Comparison of ENCODE assay signal across 30 mouse cellular contexts in the genomic region with DNA sequence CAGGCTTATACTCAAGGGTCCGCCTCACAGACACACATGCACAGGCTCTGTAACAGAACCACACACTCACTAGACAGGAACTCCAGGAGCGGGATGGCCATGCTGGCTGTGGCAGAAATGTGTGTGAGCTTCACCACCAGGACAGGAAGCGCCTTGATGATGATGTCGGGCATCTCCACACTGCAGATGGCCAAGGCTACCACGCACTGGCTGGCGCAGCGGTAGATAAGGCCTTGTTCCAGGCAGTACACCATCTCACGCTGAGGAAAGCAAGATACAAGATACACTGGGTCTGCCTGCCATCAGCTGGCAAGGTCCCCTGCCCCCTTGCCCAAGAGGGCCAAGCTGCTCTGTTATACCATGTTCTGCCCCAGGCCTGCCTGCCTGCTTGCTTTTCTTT. TPM values are rescaled to one million over a fixed set of nuclear protein-coding genes. Genes with fewer than 3 reads are reported as not detected.
DNase-seq lines count a peak whose midpoint lies in the region; ATAC-seq and TF ChIP-seq lines count a peak whose summit lies in the region.
"Had no signal": no experiment of that assay in that cellular context is flagged by ENCODE, and none has a peak within 500 bp of the region (broad histone marks: within the 10 kb centered on the region; RNA-seq: fewer than 3 reads in every experiment).

No protein-coding gene starts in this region.

- H3K36me3 ChIP-seq in lung, embryonic 14.5 days (ENCODE audit: insufficient read depth) = peaks cover 56% of the 10 kb centered on the region
- H3K36me3 ChIP-seq in liver, embryonic 13.5 days = peaks cover 61% of the 10 kb centered on the region
- peaks cover 78% of the 10 kb centered on the region for H3K36me3 ChIP-seq in megakaryocyte, embryonic 14.5 days (replicated peaks; ENCODE audit: low read length)

- no peak for TF ChIP-seq POLR2A in lung, adult 2 months (IDR thresholded peaks at IDR 0.05; ENCODE audit: borderline replicate concordance, extremely low read depth, low read depth, low read length)

- DNase-seq in lung, embryonic 14.5 days = no peak
- no peak for DNase-seq in lung, adult 2 months
- no peak for DNase-seq in liver, embryonic 13.5 days
- no peak for DNase-seq in thymus, postnatal 14 days
- no peak for DNase-seq in kidney, adult 18-20 months
- DNase-seq in thymus, postnatal 25 days = no peak
- DNase-seq: cerebellum, adult 18-20 months; embryo, embryonic 11 days; gastrocnemius, adult 2 months; kidney, adult 9 months; kidney, postnatal 36 days; lung, postnatal 4 days; retina, postnatal 1 day; right cerebral cortex, postnatal 25 days had no signal

- no peaks in the 10 kb centered on the region for H3K9me3 ChIP-seq in lung, embryonic 14.5 days (ENCODE audit: low read depth, low read length)
- H3K9me3 ChIP-seq in liver, embryonic 13.5 days (replicated peaks) = no peaks in the 10 kb centered on the region
- H3K9me3 ChIP-seq in megakaryocyte, embryonic 14.5 days = no peaks in the 10 kb centered on the region
- H3K9me3 ChIP-seq: embryonic facial prominence, embryonic 13.5 days; heart, embryonic 10.5 days; intestine, embryonic 15.5 days; limb, embryonic 13.5 days; midbrain, embryonic 12.5 days; neural tube, embryonic 12.5 days had no signal

- H3K27ac ChIP-seq in lung, embryonic 14.5 days (ENCODE audit: low read depth) = no peak overlapping the region
- H3K27ac ChIP-seq in liver, embryonic 13.5 days = peak overlapping the region; percentile 90
- H3K27ac ChIP-seq: embryonic facial prominence, embryonic 13.5 days; gastrocnemius, adult 2 months; heart, embryonic 10.5 days; intestine, embryonic 15.5 days; limb, embryonic 13.5 days; midbrain, embryonic 12.5 days; neural tube, embryonic 12.5 days had no signal

- no peak overlapping the region for H3K9ac ChIP-seq in lung, embryonic 14.5 days
- H3K9ac ChIP-seq in liver, embryonic 13.5 days = peak overlapping the region; percentile 57
- H3K9ac ChIP-seq: embryonic facial prominence, embryonic 13.5 days; intestine, embryonic 15.5 days; limb, embryonic 13.5 days; midbrain, embryonic 12.5 days; neural tube, embryonic 12.5 days had no signal

- 0 out of 2 replicates have a peak, but pooled peaks have one; percentile 28 for ATAC-seq in lung, embryonic 14.5 days (ENCODE audit: insufficient read depth)
- peak; percentile 59 for ATAC-seq in common myeloid progenitor, adult 5-6 weeks (replicated peaks; ENCODE audit: low read depth, poor library complexity, severe bottlenecking)
- peak; percentile 87 for ATAC-seq in liver, embryonic 13.5 days (ENCODE audit: low read depth)
- ATAC-seq: forebrain, embryonic 14.5 days; hindbrain, embryonic 16.5 days; intestine, embryonic 15.5 days had no signal

- H3K4me1 ChIP-seq in lung, embryonic 14.5 days (ENCODE audit: insufficient read depth) = no peaks in the 10 kb centered on the region
- H3K4me1 ChIP-seq in lung, adult 2 months (ENCODE audit: control insufficient read depth, insufficient read depth, low read length) = no peaks in the 10 kb centered on the region
- peaks cover 71% of the 10 kb centered on the region for H3K4me1 ChIP-seq in liver, embryonic 13.5 days (replicated peaks)
- H3K4me1 ChIP-seq in megakaryocyte, embryonic 14.5 days = peaks cover 65% of the 10 kb centered on the region
- H3K4me1 ChIP-seq: embryonic facial prominence, embryonic 13.5 days; intestine, embryonic 15.5 days; limb, embryonic 13.5 days; midbrain, embryonic 12.5 days; neural tube, embryonic 12.5 days had no signal

- H3K4me2 ChIP-seq in lung, embryonic 14.5 days = no peak overlapping the region
- H3K4me2 ChIP-seq in liver, embryonic 13.5 days = peak overlapping the region; percentile 44
- H3K4me2 ChIP-seq: embryonic facial prominence, embryonic 13.5 days; intestine, embryonic 15.5 days; limb, embryonic 13.5 days; midbrain, embryonic 12.5 days; neural tube, embryonic 12.5 days had no signal

- 89% methylated on average over 8 of the region's 8 CpGs for WGBS in lung, embryonic 14.5 days
- 89% methylated on average over 8 of the region's 8 CpGs for WGBS in lung, adult 2 months
- WGBS in liver, embryonic 13.5 days (ENCODE audit: insufficient replicate concordance) = 22% methylated on average over 8 of the region's 8 CpGs

- no peak overlapping the region for H3K4me3 ChIP-seq in lung, embryonic 14.5 days (ENCODE audit: low read depth, low read length)
- H3K4me3 ChIP-seq in lung, adult 2 months (replicated peaks; ENCODE audit: extremely low read depth, low read depth, low read length) = no peak overlapping the region
- H3K4me3 ChIP-seq in liver, embryonic 13.5 days (replicated peaks) = no peak overlapping the region
- peak overlapping the region; percentile 69 for H3K4me3 ChIP-seq in megakaryocyte, embryonic 14.5 days (replicated peaks)
- H3K4me3 ChIP-seq: embryonic facial prominence, embryonic 13.5 days; gastrocnemius, adult 2 months; heart, embryonic 10.5 days; intestine, embryonic 15.5 days; limb, embryonic 13.5 days; midbrain, embryonic 12.5 days; neural tube, embryonic 12.5 days had no signal

- no peak for TF ChIP-seq CTCF in lung, embryonic 14.5 days (IDR thresholded peaks at IDR 0.05; ENCODE audit: low read depth)
- TF ChIP-seq CTCF in lung, adult 2 months (IDR thresholded peaks at IDR 0.05; ENCODE audit: insufficient read depth, low read length) = no peak

- no peaks in the 10 kb centered on the region for H3K27me3 ChIP-seq in lung, embryonic 14.5 days (ENCODE audit: insufficient read depth, low read length)
- H3K27me3 ChIP-seq in liver, embryonic 13.5 days = no peaks in the 10 kb centered on the region
- H3K27me3 ChIP-seq in megakaryocyte, embryonic 14.5 days (replicated peaks) = peaks cover 18% of the 10 kb centered on the region
- H3K27me3 ChIP-seq: embryonic facial prominence, embryonic 13.5 days; intestine, embryonic 15.5 days; limb, embryonic 13.5 days; midbrain, embryonic 12.5 days; neural tube, embryonic 12.5 days had no signal

RNA-seq across cellular contexts. Expression of a gene that starts 23.6 kb away (rescaled TPM):
- polyA plus RNA-seq in lung, embryonic 14.5 days (2014; fragmentation: Nextera tagmentation; extraction: Ambion mirVana) = 62.2 and 66.5 TPM in 2 replicates
- 220 and 230 TPM in 2 replicates for polyA plus RNA-seq in lung, adult 2 months (2012; rRNA removed)
- 39.0 and 52.2 TPM in 2 replicates for total RNA-seq in common myeloid progenitor, adult 5-6 weeks (2017)
- polyA plus RNA-seq in liver, embryonic 13.5 days (2015; fragmentation: Nextera tagmentation; extraction: Ambion mirVana) = 18.6 and 22.4 TPM in 2 replicates
- polyA plus RNA-seq in megakaryocyte, embryonic 14.5 days (2012; ENCODE audit: insufficient read depth, low replicate concordance) = 26.7 and 30.6 TPM in 2 replicates

RNA-seq across cellular contexts. Expression of a gene that starts 23.6 kb away (rescaled TPM):
- polyA plus RNA-seq in lung, embryonic 14.5 days (2014; fragmentation: Nextera tagmentation; extraction: Ambion mirVana) = 15.9 and 18.6 TPM in 2 replicates
- polyA plus RNA-seq in lung, adult 2 months (2012; rRNA removed) = 18.8 and 19.3 TPM in 2 replicates
- 18.0 and 25.1 TPM in 2 replicates for total RNA-seq in common myeloid progenitor, adult 5-6 weeks (2017)
- polyA plus RNA-seq in liver, embryonic 13.5 days (2015; fragmentation: Nextera tagmentation; extraction: Ambion mirVana) = 8.4 and 9.2 TPM in 2 replicates
- polyA plus RNA-seq in megakaryocyte, embryonic 14.5 days (2012; ENCODE audit: insufficient read depth, low replicate concordance) = 8.2 TPM in 1 of 2 replicates, not detected in the other

RNA-seq across cellular contexts. Expression of a gene that starts 41.3 kb away (rescaled TPM):
- 67.8 and 68.3 TPM in 2 replicates for polyA plus RNA-seq in lung, embryonic 14.5 days (2014; fragmentation: Nextera tagmentation; extraction: Ambion mirVana)
- polyA plus RNA-seq in lung, adult 2 months (2012; rRNA removed) = 507 and 712 TPM in 2 replicates
- 1.3 and 1.4 TPM in 2 replicates for total RNA-seq in common myeloid progenitor, adult 5-6 weeks (2017)
- 9.8 and 10.2 TPM in 2 replicates for polyA plus RNA-seq in liver, embryonic 13.5 days (2015; fragmentation: Nextera tagmentation; extraction: Ambion mirVana)
- polyA plus RNA-seq in megakaryocyte, embryonic 14.5 days (2012; ENCODE audit: insufficient read depth, low replicate concordance) = 0.85 TPM in 1 of 2 replicates, not detected in the other

RNA-seq across cellular contexts. Expression of a gene that starts 49.4 kb away (rescaled TPM):
- 0.78 and 1.0 TPM in 2 replicates for polyA plus RNA-seq in lung, embryonic 14.5 days (2014; fragmentation: Nextera tagmentation; extraction: Ambion mirVana)
- polyA plus RNA-seq in lung, adult 2 months (2012; rRNA removed) = 77.9 and 131 TPM in 2 replicates
- 0.27 and 1.4 TPM in 2 replicates for total RNA-seq in common myeloid progenitor, adult 5-6 weeks (2017)
- 0.24 and 0.28 TPM in 2 replicates for polyA plus RNA-seq in liver, embryonic 13.5 days (2015; fragmentation: Nextera tagmentation; extraction: Ambion mirVana)
- polyA plus RNA-seq in megakaryocyte, embryonic 14.5 days (2012; ENCODE audit: insufficient read depth, low replicate concordance) = 1.1 TPM in 1 of 2 replicates, not detected in the other
- total RNA-seq: adrenal gland, postnatal 4 days; gastrocnemius, adult 2 months; hematopoietic stem cell, adult 5-6 weeks had no signal
- polyA plus RNA-seq: forebrain, embryonic 14.5 days; frontal cortex, adult 2 months; gonadal fat pad, adult 2 months; heart, postnatal 0 days; midbrain, embryonic 12.5 days; neural tube, embryonic 12.5 days; thymus, postnatal 0 days had no signal

RNA-seq across cellular contexts. Expression of a gene that starts 59.2 kb away (rescaled TPM):
- polyA plus RNA-seq in lung, embryonic 14.5 days (2014; fragmentation: Nextera tagmentation; extraction: Ambion mirVana) = 27.6 and 34.0 TPM in 2 replicates
- polyA plus RNA-seq in lung, adult 2 months (2012; rRNA removed) = 136 and 146 TPM in 2 replicates
- total RNA-seq in common myeloid progenitor, adult 5-6 weeks (2017) = 8.3 and 37.4 TPM in 2 replicates
- polyA plus RNA-seq in liver, embryonic 13.5 days (2015; fragmentation: Nextera tagmentation; extraction: Ambion mirVana) = 2.2 and 3.3 TPM in 2 replicates
- polyA plus RNA-seq in megakaryocyte, embryonic 14.5 days (2012; ENCODE audit: insufficient read depth, low replicate concordance) = 3.5 and 5.6 TPM in 2 replicates

Comparison
In these comparisons a context has a peak if more than half of its experiments do, and no peak if none do; other contexts are left out.
1. ATAC-seq: peak in every context shown above with its lines; median percentile 87 in liver, embryonic 13.5 days; 59 in common myeloid progenitor, adult 5-6 weeks; 28 in lung, embryonic 14.5 days.